Mouse (Mus musculus): ENCODE measurements around the gene Nuak2.
A peak's percentile ranks its signal among the peaks of the same experiment; 100 is the strongest.

Gene Nuak2

DNA sequence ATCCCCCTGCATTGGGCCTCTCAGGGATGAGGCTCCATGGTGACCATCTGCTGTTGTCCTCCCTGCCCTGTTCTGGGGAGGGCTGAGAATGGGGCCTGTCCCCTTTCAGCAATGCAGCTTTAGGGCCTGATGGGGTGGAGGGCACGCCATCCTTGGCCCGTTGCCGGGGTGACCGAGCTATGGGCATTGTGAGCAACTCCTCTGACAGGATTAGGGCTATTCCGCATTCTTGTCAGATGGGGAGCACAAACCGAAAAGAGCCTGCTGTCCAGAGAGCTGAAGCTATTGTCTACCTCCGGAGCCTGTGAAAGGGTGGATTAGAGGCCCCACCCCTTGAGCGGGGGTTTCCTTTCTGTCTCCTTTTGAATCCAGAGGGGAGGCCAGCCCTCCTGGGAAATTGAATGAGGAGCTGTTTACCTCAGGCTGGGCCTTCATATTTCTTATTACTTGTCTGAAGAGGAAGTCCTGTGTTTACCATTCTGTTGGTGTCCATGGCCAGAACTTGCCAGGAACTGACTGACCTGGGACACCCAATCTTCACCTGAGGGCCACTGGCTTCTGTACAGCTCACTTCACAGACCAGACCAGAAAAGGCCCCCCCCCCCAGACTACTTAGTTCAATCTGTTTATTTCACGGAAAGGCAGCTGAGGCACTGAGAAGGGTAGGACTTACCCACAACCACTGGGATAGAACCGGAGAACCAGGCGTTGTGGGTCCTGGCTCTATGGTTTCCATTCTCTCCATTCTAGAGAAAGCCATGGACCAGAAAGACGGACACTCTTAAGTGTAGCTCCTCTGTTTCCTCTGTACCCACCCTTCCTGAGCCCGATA is 7.0 kb downstream of the Nuak2 start:
- no peak for DNase-seq (ENCODE audit: extremely low read depth, insufficient read length, low spot score)

DNA sequence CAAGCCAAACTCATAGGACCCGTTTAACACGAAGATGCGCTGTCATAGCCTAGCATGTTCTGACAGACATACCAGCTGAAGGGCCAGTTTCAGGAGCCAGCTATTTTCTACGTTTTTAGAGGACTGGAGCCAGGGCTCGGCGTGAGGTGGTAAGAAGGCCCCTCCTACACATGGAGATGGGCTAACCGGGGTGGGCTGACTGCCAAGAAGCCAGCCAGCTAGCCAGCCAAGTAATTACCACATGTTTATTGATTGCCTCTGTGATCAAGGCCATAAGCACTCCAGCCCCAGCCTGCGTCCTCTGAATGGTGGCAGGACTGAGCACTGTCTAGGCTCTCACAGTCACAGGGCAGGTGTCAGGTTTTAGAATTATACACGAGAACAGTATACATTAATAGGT is 10.9 kb downstream of the Nuak2 start:
- no peak for DNase-seq (ENCODE audit: extremely low read depth, insufficient read length, low spot score)

DNA sequence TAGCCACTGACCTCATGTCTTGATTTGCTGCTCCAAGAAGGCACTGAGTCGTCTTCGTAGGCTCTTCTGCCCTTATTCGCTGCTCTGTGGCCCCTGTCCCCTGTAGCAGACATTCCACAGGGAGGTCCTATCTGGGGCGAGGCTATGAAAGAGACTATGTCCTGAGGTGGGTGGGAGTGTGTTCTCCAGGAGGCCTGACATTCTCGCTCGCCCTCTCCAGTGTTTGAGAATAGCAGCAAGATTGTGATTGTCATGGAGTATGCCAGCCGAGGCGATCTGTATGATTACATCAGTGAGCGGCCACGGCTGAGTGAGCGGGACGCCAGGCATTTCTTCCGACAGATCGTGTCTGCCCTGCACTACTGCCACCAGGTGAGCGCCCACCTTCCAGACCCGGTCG is 11.6 kb downstream of the Nuak2 start:
- DNase-seq (ENCODE audit: extremely low read depth, insufficient read length, low spot score), result no peak

DNA sequence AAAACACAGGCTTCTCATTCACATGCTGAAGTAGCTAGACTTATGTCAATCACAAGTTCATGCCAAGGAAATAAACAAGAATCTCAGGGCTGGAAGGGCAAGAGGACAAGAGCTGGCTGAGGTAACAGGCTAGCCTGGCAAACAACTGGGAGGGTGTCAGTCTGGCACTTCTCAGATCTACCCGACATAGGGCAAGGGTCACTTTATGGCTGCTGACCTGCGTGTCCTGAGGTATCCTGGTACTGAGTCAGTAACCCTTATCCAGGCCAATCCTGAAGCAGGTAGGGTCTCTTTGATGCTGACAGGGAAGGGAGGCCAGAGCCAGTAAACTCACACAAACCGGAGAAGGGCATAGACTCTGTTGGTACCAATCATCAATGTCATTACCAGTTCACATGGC is 12.6 kb downstream of the Nuak2 start:
- no peak for DNase-seq (ENCODE audit: extremely low read depth, insufficient read length, low spot score)

DNA sequence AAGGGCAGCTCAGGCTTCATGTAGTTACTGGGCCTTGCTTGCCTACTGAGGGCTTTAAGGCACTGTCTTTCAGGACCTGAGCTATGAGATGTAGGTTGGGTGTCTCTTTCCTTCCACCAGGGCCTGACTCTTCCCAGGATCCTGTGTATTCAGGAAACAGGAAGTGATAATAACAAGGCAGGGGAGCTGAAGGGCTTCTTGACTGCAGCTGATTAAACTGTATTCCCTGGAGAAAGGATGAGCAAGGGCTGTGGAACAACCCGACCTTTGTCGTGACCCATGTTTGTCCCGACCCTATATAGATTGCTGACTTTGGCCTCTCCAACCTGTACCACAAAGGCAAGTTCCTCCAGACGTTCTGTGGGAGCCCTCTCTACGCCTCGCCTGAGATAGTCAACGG is 13.7 kb downstream of the Nuak2 start:
- no peak for DNase-seq (ENCODE audit: extremely low read depth, insufficient read length, low spot score)

DNA sequence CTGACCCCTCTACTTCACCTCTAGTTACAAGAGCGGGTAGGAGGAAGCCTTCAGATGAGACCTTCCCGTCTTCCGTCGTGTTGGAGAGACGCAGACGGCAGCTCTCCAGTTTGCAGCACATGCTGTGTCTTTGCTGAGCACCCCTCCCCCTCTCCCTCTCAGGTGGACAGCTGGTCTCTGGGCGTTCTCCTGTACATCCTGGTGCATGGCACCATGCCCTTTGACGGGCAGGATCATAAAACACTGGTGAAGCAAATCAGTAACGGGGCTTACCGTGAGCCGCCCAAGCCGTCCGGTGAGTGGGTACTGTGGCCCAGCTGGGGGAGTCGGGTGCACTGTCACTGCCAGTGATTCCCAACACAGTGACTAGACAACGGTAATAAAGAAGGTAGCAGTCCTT is 14.5 kb downstream of the Nuak2 start:
- DNase-seq (ENCODE audit: extremely low read depth, insufficient read length, low spot score), result no peak

DNA sequence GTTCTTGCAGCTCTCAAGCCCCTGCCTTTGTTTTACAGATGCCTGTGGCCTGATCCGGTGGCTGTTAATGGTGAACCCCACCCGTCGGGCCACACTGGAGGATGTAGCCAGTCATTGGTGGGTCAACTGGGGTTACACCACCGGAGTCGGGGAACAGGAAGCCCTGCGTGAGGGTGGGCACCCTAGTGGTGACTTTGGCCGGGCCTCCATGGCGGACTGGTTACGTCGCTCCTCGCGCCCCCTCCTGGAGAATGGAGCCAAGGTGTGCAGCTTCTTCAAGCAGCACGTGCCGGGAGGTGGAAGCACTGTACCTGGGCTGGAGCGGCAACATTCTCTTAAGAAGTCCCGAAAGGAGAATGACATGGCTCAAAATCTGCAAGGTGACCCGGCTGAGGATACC is 15.4 kb downstream of the Nuak2 start:
- DNase-seq (ENCODE audit: extremely low read depth, insufficient read length, low spot score), result no peak

DNA sequence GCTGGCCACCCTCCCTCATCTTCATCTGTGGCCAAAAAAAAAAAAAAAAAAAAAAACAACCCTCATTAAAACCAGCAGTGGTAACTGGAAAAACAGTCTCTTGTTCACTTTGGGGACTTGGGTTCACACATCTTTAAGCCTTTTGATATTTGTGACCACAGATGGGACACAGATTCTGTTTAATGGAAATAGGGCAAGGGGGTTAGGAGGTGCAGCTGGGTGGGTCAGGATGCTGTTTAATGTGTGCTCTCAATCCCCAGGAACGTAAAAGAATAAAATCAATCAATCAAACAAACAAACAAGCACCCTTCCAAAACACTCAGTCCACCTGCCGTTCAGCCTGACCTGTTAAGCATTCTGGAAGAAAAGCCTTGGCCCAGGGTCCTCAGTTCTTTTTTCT is 17.3 kb downstream of the Nuak2 start:
- DNase-seq (ENCODE audit: extremely low read depth, insufficient read length, low spot score), result no peak

DNA sequence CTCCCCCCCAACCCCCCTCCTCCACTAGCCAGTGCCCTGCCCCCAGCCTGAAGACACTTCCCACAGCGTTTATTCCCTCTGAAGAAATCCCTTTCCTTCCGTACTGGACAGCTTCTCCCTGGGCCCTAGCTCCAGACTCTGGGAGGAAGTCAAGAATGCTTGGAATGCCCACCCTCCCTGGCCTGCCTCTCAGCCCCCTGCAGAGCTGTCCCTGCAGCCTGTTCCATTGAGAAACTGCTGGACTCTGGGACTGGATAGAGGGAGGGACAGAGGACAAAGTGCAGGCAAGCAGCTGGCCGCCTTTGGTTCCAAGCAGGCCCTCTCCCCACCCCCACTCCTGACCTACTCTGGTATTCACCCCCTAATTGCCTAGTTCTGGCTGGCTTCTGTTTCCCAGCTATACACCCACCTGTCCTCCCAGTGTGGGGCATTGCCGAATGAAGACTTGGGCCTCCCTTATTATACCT is 17.8 kb downstream of the Nuak2 start:
- DNase-seq (ENCODE audit: extremely low read depth, insufficient read length, low spot score), result peak; percentile 69

DNA sequence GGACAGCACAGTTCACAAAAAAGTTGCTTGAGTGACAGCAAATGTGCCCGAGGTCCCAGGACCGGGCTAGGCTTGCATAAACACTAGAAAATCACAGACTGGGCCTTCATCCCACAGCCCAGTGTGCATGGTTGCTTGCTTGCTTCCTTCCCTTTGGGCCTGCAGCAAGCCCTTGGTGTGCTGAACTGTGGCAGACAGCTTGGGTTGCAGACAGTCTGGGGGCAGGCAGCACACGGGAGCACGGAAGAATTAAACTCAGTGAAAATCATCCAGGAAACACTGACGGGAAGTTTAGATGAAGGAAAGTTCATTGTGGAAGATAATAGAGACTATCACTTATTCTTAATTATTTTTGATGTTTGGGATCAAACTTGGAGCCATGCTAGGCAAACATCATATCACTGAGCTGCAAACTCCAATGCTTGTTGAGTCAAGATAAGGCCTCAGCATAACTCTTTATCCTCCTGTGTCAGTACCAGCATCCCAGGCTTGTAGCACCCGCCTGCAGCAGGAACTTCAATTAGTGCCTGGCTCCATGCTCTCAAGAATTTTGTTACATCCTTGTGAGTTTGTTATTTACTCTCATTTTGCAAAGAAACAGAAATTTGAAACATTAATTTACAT is 18.4 kb downstream of the Nuak2 start:
- no peak for DNase-seq (ENCODE audit: extremely low read depth, insufficient read length, low spot score)

DNA sequence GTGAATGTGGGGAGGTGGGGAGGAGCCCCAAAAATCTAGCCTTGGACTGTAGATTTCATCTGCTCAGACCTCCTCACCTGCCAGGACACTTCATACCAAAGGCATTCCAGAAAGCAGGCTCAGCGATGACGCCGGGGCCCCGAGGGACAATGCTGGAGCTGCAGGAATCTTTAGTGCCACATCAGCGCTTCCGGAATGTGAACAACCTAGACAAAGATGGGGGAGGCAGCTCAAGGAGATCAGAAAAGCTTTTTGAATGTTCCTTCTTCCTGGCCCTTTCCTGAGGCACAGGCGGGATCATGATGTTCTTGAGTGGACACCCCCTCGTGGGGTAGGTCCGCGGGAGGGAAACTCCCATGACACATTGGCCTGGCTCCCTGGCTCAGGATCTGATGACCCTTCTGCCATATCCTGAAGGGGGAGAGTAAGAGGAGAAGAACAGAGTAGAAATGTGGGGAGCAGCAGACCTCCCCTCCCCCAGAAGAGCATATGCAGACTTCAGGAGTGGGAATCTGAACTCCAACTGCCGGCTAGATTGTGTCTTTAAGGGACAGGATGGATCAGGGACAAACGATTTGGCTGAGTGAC is 19.5 kb downstream of the Nuak2 start:
- peak; percentile 84 for DNase-seq (ENCODE audit: extremely low read depth, insufficient read length, low spot score)

DNA sequence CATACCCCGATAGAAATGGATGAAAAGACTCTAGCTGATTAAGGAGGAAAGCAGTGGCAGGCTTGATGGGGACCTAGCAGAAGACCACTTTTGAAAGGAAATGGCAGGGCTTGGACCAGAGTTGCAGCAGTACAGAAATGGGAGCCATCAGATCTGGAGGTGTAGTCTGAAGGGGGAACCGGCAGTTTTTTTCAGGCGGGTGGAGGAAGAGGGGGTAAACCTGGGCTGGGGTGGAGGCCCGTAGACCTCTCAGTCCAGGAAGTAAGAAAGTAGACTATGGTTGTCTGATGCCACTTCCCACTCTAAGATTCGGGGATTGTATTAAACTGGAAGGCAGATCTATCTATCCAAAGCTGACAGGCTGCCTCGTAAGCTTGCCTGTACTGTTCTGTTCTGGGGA is 21.0 kb downstream of the Nuak2 start:
- no peak for DNase-seq (ENCODE audit: extremely low read depth, insufficient read length, low spot score)

DNA sequence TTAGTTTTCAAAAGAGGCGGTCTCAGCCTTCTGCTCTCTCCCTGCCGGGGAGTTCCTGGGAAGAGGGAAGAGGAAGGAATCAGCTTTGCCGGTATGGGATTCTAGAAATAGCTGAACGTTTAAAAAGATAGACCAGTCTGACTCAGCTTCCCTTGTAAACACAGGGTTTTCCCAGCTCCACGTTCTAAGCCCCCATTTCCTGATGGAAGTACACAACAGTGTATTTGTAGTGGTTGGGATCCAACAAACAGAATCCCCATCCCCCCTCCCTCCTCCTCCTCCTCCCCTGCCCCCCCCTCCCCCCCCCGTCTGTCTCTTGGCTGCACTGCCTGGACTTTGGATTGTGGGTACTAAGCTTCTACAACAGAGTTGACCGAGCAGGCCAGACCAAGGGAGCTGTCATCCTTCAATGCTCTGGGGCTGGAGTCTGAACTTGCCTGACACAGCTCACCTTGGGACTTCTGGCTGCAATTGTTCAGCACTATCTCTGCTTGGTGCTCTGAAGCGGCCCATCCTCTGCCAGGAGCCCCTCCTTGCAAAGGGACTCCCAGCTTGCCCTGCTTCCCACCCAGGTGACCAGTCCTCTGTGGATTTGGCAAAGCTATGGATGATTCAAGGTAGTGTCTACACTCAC is 22.2 kb downstream of the Nuak2 start:
- no peak for DNase-seq (ENCODE audit: extremely low read depth, insufficient read length, low spot score)

DNA sequence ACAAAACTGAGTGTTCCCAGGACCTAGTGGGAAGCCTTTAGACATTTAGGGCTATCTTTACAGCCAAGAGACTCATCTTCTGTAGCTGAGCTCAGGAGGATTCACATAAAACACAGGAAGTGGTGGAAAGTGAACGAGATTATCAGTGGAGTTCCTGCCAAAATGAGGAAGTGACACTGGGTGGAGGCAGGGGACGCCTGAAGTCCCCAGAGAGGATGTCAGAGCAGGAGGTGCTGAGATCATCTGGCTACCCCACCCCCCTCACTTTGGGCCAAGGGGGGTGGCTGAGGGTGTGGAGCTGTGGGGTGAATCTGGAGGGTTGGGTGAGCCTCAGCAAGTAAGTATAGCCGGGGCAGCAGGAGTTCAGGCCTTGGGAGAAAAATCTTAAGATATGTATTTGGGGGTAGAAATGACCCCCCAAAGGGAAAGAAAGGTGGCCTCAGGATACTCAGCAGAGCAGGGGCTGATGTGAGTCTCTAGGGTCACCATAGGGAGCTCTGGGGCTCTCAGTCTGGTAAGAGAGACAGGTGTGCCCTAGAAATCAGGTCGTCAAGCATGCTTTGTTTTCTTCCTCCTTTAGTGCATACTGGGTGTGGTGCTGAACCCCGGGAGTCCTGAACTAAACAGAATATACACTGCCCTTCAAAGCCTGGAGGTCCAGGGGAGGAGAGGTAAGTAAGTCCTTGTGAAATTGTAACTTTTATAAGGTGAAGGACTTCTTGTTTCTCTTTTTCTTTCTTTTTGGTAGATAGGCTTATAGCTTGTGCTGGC is 26.0 kb downstream of the Nuak2 start:
- no peak for DNase-seq (ENCODE audit: extremely low read depth, insufficient read length, low spot score)

DNA sequence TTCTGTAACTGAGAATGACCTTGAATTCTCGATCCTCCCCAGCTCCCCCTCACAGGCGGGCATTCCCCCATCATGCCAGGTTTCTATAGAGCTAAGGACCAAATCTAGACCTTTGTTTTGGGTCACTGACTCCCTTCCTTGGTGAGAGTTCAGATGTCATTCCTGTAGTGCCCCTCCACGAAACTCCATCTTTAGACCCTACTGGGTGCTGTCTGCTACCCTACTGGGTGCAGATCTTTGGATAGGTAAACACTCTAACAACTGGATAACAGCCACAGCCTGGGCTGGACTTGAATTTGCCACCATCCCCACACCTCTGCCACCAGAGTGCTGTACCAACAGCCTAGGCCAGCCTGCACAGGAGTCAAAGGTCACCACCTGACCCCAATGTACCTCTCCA is 26.6 kb downstream of the Nuak2 start:
- no peak for DNase-seq (ENCODE audit: extremely low read depth, insufficient read length, low spot score)

DNA sequence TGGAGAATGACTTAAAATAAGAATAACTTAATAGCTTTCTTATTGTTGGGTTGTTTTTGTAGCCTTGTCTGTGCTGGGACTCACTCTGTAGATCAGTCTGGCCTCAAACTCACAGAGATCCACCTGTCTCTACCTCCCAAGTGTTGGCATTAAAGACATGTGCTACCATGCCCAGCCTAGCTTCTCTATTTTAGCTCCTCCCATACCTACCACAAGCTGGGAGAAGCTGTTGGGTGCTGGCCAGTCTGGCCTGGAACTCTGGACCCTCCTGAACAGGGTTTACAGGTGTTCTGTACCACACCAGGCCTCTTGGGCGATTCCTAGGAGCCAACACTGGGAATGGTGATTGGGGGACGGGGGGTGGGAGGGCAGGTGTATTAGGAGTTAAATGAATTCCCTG is 27.3 kb downstream of the Nuak2 start:
- no peak for DNase-seq (ENCODE audit: extremely low read depth, insufficient read length, low spot score)

DNA sequence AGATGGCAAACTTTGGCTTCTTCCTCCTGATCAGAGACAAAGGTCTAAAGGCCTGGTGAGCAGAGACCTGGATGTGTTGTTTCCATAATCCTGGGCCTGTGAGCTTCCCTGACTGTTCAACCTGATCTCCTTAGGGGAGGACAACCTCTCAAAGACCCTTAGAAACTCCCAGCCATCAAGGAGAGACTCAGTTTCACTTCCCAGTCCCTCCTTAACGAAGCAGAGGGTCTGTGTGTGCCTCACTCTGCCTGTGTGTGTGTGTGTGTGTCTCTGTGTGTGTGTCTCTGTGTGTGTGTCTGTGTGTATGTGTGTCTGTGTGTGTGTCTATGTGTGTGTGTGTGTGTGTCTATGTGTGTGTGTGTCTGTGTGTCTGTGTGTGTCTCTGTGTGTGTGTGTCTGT is 27.7 kb downstream of the Nuak2 start:
- DNase-seq (ENCODE audit: extremely low read depth, insufficient read length, low spot score), result no peak

DNA sequence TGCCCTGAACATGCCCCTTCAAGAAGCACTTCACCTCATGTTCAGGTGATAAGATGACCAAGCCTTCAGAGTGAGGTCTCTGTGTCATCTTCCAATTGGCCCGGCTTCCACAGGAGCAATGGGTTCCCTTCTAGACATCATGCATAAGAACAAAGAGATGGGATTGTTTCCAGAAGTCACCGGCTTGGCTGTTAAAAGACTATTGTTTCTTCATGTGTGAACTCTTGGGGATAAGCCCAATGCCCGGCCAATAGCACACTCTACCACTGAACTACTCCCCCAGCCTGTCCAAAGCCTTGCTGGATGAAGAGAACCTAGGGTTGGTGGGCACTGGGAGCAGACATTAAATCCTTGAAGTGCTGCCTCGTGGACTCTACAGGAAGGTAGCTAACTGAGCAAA is 29.6 kb downstream of the Nuak2 start:
- DNase-seq (ENCODE audit: extremely low read depth, insufficient read length, low spot score), result no peak

DNA sequence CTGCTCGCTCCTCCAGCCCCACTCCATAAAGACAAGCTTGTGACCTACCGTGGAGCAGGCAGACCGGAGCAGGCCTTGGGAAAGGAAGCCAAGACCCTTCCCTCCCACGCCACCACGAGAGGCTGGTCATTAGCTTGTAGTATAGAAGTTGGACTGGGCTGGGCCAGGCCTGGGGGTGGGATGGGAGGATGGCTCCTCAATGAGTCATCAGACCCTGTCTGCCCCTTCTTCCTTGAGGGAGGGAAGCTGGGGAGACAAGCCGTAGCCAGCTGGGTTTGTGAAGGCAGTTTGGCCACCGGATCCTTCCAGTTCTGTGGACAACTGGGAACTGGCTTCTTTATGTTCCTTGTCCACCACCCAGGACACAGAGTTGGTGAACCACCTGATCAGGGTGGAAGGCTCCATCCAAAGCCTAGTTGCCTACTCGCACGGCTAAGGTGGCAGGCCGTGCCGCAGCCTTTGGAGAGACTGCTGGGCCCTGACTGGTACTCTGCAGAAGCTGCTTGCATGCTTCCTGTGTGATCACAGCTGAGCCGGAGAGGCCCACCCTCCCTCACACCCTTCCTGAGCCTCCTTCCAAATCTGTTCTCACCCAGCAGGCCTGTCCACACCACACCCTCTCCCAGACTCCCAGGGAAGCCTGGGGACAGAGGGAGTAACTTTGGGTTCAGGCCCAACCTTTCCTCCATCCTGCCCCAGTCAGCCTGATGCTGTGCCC is 30.4 kb downstream of the Nuak2 start:
- DNase-seq (ENCODE audit: extremely low read depth, insufficient read length, low spot score), result peak; percentile 80

DNA sequence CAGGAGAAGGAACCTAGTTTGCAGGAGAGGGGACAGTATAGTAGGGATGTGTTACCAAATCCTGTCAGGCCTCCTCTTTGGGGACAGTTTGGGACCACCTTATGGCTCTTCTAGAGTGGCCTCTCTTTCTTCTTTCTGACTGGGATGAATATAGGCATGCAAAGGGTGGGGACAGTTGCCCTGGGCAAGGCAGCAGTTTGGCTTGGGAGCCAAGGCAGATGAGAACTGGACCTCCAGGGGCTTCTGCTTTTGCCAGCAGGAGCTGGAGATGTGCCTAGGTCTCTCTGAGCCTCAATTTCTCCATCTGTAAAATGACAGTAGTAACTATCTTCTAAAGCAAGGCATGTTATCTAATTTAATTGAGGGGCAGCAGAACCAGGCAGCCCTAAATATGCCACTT is 31.0 kb downstream of the Nuak2 start:
- DNase-seq (ENCODE audit: extremely low read depth, insufficient read length, low spot score), result no peak
